Mouse (Mus musculus) hindbrain, embryonic 12.5 days (tissue): ENCODE data around the gene Srsf9. TPM values are rescaled to one million over a fixed set of nuclear protein-coding genes. Genes with fewer than 3 reads are reported as not detected.
A peak's percentile ranks its signal among the peaks of the same experiment; 100 is the strongest.

Source experiments
- ATAC-seq: fragments of 200-750 bp; cut with Nextera tagmentation; 2 replicates; pipeline ENCODE4 v1.8.0; 2017; ENCODE audit warnings: moderate TSS enrichment; ENCODE audit not compliant: low FRiP score
- H3K27ac ChIP-seq: fragments of 300-500 bp; sonication (generic); 2 replicates; pipeline ENCODE4 v1.5.1; 2016; ENCODE audit warnings: mild to moderate bottlenecking
- H3K27me3 ChIP-seq: fragments of 300-500 bp; sonication (generic); 2 replicates; pipeline ENCODE4 v1.6.1; 2016; ENCODE audit warnings: mild to moderate bottlenecking
- H3K36me3 ChIP-seq: fragments of 300-500 bp; sonication (generic); 2 replicates; pipeline ENCODE4 v1.6.1; 2016; ENCODE audit warnings: mild to moderate bottlenecking
- H3K4me1 ChIP-seq: fragments of 300-500 bp; sonication (generic); 2 replicates; pipeline ENCODE4 v1.6.1; 2016
- H3K4me2 ChIP-seq: fragments of 300-500 bp; sonication (generic); replicated peaks from 2 replicates; pipeline ENCODE4 v1.6.1; 2016; ENCODE audit warnings: mild to moderate bottlenecking
- H3K4me3 ChIP-seq: fragments of 300-500 bp; sonication (generic); 2 replicates; pipeline ENCODE4 v1.5.1; 2016; ENCODE audit warnings: mild to moderate bottlenecking
- H3K9ac ChIP-seq: fragments of 300-500 bp; sonication (generic); 2 replicates; pipeline ENCODE4 v1.6.1; 2016; ENCODE audit warnings: mild to moderate bottlenecking, moderate library complexity
- H3K9me3 ChIP-seq: fragments of 300-500 bp; sonication (generic); replicated peaks from 2 replicates; pipeline ENCODE4 v1.6.1; 2016; ENCODE audit warnings: mild to moderate bottlenecking
- WGBS: fragments of 180-500 bp; shearing (Covaris S2); methylation state at CpG from one replicate; pipeline ENCODE4 v1.1.7; 2016; 5-methylcytosine and 5-hydroxymethylcytosine counted together
- polyA plus RNA-seq: library from polyadenylated mRNA; unstranded; fragments of >200 nt; fragmentation: Nextera tagmentation; extraction: Ambion mirVana; gene quantifications from 2 replicates; pipeline ENCODE4 v1.2.1, GENCODE M21; 2016

Gene Srsf9
- 306 and 309 TPM in 2 replicates for polyA plus RNA-seq

GRCm38 (mm10) chr5:115326875-115327609 lies at the start of gene Srsf9:
Gene Srsf9, plus strand, starts transcription at chr5:115327177.
- Histone ChIP-seq H3K9ac (peak within 1 kb of the TSS; percentile 91), H3K4me2 (peak within 1 kb of the TSS; percentile 89), H3K4me3 (peak within 1 kb of the TSS; percentile 91), H3K27ac (peak within 1 kb of the TSS; percentile 89), H3K27me3 (no peaks in the 10 kb centered on the region), H3K9me3 (no peaks in the 10 kb centered on the region), H3K36me3 (peaks cover 23% of the 10 kb centered on the region), H3K4me1 (peaks cover 33% of the 10 kb centered on the region)
- peak; percentile 94 for ATAC-seq
- WGBS, result under 1% methylated on average over 81 of the region's 97 CpGs

GRCm38 (mm10) chr5:115278053-115278452 lies 48.9 kb upstream of the Srsf9 start:
- Histone ChIP-seq H3K4me2 (no peak overlapping the region), H3K27ac (no peak overlapping the region), H3K9ac (no peak overlapping the region), H3K4me1 (peaks cover 11% of the 10 kb centered on the region), H3K27me3 (no peaks in the 10 kb centered on the region), H3K36me3 (no peaks in the 10 kb centered on the region), H3K4me3 (no peak overlapping the region), H3K9me3 (no peaks in the 10 kb centered on the region)
- WGBS, result 75% methylated on average over 1 of the region's 1 CpGs
- no peak for ATAC-seq

GRCm38 (mm10) chr5:115278785-115279184 lies 48.2 kb upstream of the Srsf9 start:
- Histone ChIP-seq H3K9ac (no peak overlapping the region), H3K4me2 (no peak overlapping the region), H3K9me3 (no peaks in the 10 kb centered on the region), H3K36me3 (peaks cover 7% of the 10 kb centered on the region), H3K4me1 (peaks cover 6% of the 10 kb centered on the region), H3K27ac (no peak overlapping the region), H3K27me3 (no peaks in the 10 kb centered on the region), H3K4me3 (no peak overlapping the region)
- no peak; the same call in 1 of the 2 replicates for ATAC-seq
- WGBS, result 73% methylated on average over 2 of the region's 2 CpGs

GRCm38 (mm10) chr5:115279226-115280049 lies 47.5 kb upstream of the Srsf9 start, which contains the start of gene Coq5:
Gene Coq5, plus strand, starts transcription at chr5:115279666.
- peaks cover 14% of the 10 kb centered on the region for H3K36me3 ChIP-seq
- no peaks in the 10 kb centered on the region for H3K27me3 ChIP-seq
- peak within 1 kb of the TSS; percentile 98 for H3K4me2 ChIP-seq
- peaks cover 6% of the 10 kb centered on the region for H3K4me1 ChIP-seq
- peak within 1 kb of the TSS; percentile 89 for H3K9ac ChIP-seq
- ATAC-seq, result peak; percentile 85
- WGBS, result 3% methylated on average over 45 of the region's 45 CpGs
- H3K9me3 ChIP-seq, result no peaks in the 10 kb centered on the region
- H3K27ac ChIP-seq, result peak within 1 kb of the TSS; percentile 55
- H3K4me3 ChIP-seq, result peak within 1 kb of the TSS; percentile 93

GRCm38 (mm10) chr5:115280050-115280687 lies 46.8 kb upstream of the Srsf9 start:
- peak overlapping the region; percentile 93 for H3K4me3 ChIP-seq
- H3K36me3 ChIP-seq, result peaks cover 20% of the 10 kb centered on the region
- H3K27me3 ChIP-seq, result no peaks in the 10 kb centered on the region
- H3K9me3 ChIP-seq, result no peaks in the 10 kb centered on the region
- no peak for ATAC-seq
- peak overlapping the region; percentile 89 for H3K9ac ChIP-seq
- WGBS, result 11% methylated on average over 17 of the region's 17 CpGs
- H3K4me1 ChIP-seq, result peaks cover 6% of the 10 kb centered on the region
- H3K4me2 ChIP-seq, result peak overlapping the region; percentile 98
- peak overlapping the region; percentile 55 for H3K27ac ChIP-seq

- Histone ChIP-seq H3K4me2 (no peak overlapping the region), H3K4me3 (no peak overlapping the region), H3K36me3 (peaks cover 46% of the 10 kb centered on the region), H3K27me3 (no peaks in the 10 kb centered on the region), H3K4me1 (peaks cover 6% of the 10 kb centered on the region), H3K9me3 (no peaks in the 10 kb centered on the region), H3K27ac (no peak overlapping the region), H3K9ac (no peak overlapping the region)
- WGBS, result 96% methylated on average over 3 of the region's 3 CpGs
- ATAC-seq, result no peak
Observed at GRCm38 (mm10) chr5:115284735-115285134, 42.2 kb upstream of the Srsf9 start.

- peaks cover 13% of the 10 kb centered on the region for H3K4me1 ChIP-seq
Observed at GRCm38 (mm10) chr5:115294173-115294572, 32.8 kb upstream of the Srsf9 start.

GRCm38 (mm10) chr5:115296347-115296746 lies 30.6 kb upstream of the Srsf9 start:
- Histone ChIP-seq H3K4me1 (peaks cover 20% of the 10 kb centered on the region), H3K9ac (no peak overlapping the region), H3K4me3 (no peak overlapping the region), H3K9me3 (no peaks in the 10 kb centered on the region), H3K27ac (no peak overlapping the region), H3K36me3 (peaks cover 61% of the 10 kb centered on the region), H3K27me3 (no peaks in the 10 kb centered on the region), H3K4me2 (no peak overlapping the region)
- 89% methylated on average over 10 of the region's 10 CpGs for WGBS
- no peak for ATAC-seq

More at GRCm38 (mm10) chr5:115294173-115294572, 32.8 kb upstream of the Srsf9 start:
- Histone ChIP-seq H3K4me2 (no peak overlapping the region), H3K27me3 (no peaks in the 10 kb centered on the region), H3K9me3 (no peaks in the 10 kb centered on the region), H3K36me3 (peaks cover 79% of the 10 kb centered on the region), H3K9ac (no peak overlapping the region), H3K27ac (no peak overlapping the region), H3K4me3 (no peak overlapping the region)
- WGBS, result 91% methylated on average over 8 of the region's 8 CpGs
- no peak for ATAC-seq

GRCm38 (mm10) chr5:115300035-115300744 lies 26.8 kb upstream of the Srsf9 start:
- Histone ChIP-seq H3K4me2 (peak overlapping the region; percentile 65), H3K9me3 (no peaks in the 10 kb centered on the region), H3K36me3 (peaks cover 39% of the 10 kb centered on the region), H3K27ac (peak overlapping the region; percentile 95), H3K4me3 (peak overlapping the region; percentile 89), H3K9ac (peak overlapping the region; percentile 90), H3K4me1 (peaks cover 25% of the 10 kb centered on the region), H3K27me3 (peaks cover 7% of the 10 kb centered on the region)
- 1% methylated on average over 46 of the region's 46 CpGs for WGBS
- ATAC-seq, result peak; percentile 1; the same call in 1 of the 2 replicates

GRCm38 (mm10) chr5:115300792-115301614 lies 26.0 kb upstream of the Srsf9 start, which contains the start of gene Dynll1:
Gene Dynll1, minus strand, starts transcription at chr5:115300999.
- ATAC-seq, result peak; percentile 98
- under 1% methylated on average over 63 of the region's 66 CpGs for WGBS

GRCm38 (mm10) chr5:115301615-115302014 lies 25.4 kb upstream of the Srsf9 start:
- H3K9me3 ChIP-seq, result no peaks in the 10 kb centered on the region
- H3K9ac ChIP-seq, result peak overlapping the region; percentile 42
- peaks cover 25% of the 10 kb centered on the region for H3K36me3 ChIP-seq
- peaks cover 25% of the 10 kb centered on the region for H3K4me1 ChIP-seq
- peak overlapping the region; percentile 65 for H3K4me2 ChIP-seq
- ATAC-seq, result no peak
- peak overlapping the region; percentile 89 for H3K4me3 ChIP-seq
- 31% methylated on average over 13 of the region's 13 CpGs for WGBS
- H3K27me3 ChIP-seq, result peaks cover 7% of the 10 kb centered on the region
- H3K27ac ChIP-seq, result peak overlapping the region; percentile 95; the same call in 1 of the 2 replicates

More at GRCm38 (mm10) chr5:115300792-115301614, 26.0 kb upstream of the Srsf9 start, which contains the start of gene Dynll1:
- H3K27me3 ChIP-seq, result peaks cover 7% of the 10 kb centered on the region
- H3K27ac ChIP-seq, result peak within 1 kb of the TSS; percentile 95
- H3K36me3 ChIP-seq, result peaks cover 31% of the 10 kb centered on the region
- H3K4me3 ChIP-seq, result peak within 1 kb of the TSS; percentile 89
- no peaks in the 10 kb centered on the region for H3K9me3 ChIP-seq
- H3K4me1 ChIP-seq, result peaks cover 25% of the 10 kb centered on the region
- peak within 1 kb of the TSS; percentile 90 for H3K9ac ChIP-seq
- H3K4me2 ChIP-seq, result peak within 1 kb of the TSS; percentile 65
